Mouse (Mus musculus) kidney, postnatal 0 days (tissue): ENCODE measurements at regions not wholly inside any gene's neighbourhood (a gene's known extent, or its start where the extent isn't known, plus 50 kb on each side); places are given as distances from the start of the nearest gene placed in this dataset.

Experiments
- ATAC-seq: fragments of 200-750 bp; cut with Nextera tagmentation; replicated peaks from 2 replicates; pipeline ENCODE4 v1.8.0; 2017; ENCODE audit warnings: low read depth, moderate number of reproducible peaks, moderate TSS enrichment, moderate library complexity; ENCODE audit not compliant: low FRiP score
- DNase-seq: peaks from one replicate; pipeline ENCODE4 v3.0.0-alpha.2; 2016; ENCODE audit warnings: low spot score
- H3K27ac ChIP-seq: fragments of 300-500 bp; sonication (generic); 2 replicates; pipeline ENCODE4 v1.5.1; 2014; ENCODE audit warnings: mild to moderate bottlenecking
- H3K27me3 ChIP-seq: fragments of 300-500 bp; sonication (generic); 2 replicates; pipeline ENCODE4 v1.6.1; 2014; ENCODE audit warnings: low read length, mixed read lengths; ENCODE audit not compliant: insufficient read depth
- H3K36me3 ChIP-seq: fragments of 300-500 bp; sonication (generic); 2 replicates; pipeline ENCODE4 v1.6.1; 2014; ENCODE audit warnings: low read length, mixed read lengths; ENCODE audit not compliant: insufficient read depth
- H3K4me1 ChIP-seq: fragments of 300-500 bp; sonication (generic); replicated peaks from 2 replicates; pipeline ENCODE4 v1.6.1; 2014; ENCODE audit warnings: antibody characterized with exemption, low read length, mixed read lengths; ENCODE audit not compliant: insufficient read depth
- H3K4me2 ChIP-seq: fragments of 300-500 bp; sonication (generic); 2 replicates; pipeline ENCODE4 v1.6.1; 2014; ENCODE audit warnings: mild to moderate bottlenecking, low read length, moderate library complexity, mixed read lengths
- H3K4me3 ChIP-seq: fragments of 300-500 bp; sonication (generic); replicated peaks from 2 replicates; pipeline ENCODE4 v1.5.1; 2014; ENCODE audit warnings: low read depth, low read length
- H3K9ac ChIP-seq: fragments of 300-500 bp; sonication (generic); 2 replicates; pipeline ENCODE4 v1.6.1; 2014; ENCODE audit warnings: low read depth, low read length
- H3K9me3 ChIP-seq: fragments of 300-500 bp; sonication (generic); replicated peaks from 2 replicates; pipeline ENCODE4 v1.6.1; 2016; ENCODE audit warnings: low read length, inconsistent platforms, mixed read lengths
- CTCF ChIP-seq: IDR thresholded peaks from 2 replicates; pipeline ENCODE4 v1.5.1; 2016; ENCODE audit warnings: antibody characterized with exemption, low read depth, mild to moderate bottlenecking, moderate library complexity
- WGBS: fragments of 180-500 bp; shearing (Covaris S2); extraction: QIAGEN DNeasy Blood & Tissue Kit; methylation state at CpG from one replicate; pipeline ENCODE4 v1.1.7; 2014; 5-methylcytosine and 5-hydroxymethylcytosine counted together

DNA sequence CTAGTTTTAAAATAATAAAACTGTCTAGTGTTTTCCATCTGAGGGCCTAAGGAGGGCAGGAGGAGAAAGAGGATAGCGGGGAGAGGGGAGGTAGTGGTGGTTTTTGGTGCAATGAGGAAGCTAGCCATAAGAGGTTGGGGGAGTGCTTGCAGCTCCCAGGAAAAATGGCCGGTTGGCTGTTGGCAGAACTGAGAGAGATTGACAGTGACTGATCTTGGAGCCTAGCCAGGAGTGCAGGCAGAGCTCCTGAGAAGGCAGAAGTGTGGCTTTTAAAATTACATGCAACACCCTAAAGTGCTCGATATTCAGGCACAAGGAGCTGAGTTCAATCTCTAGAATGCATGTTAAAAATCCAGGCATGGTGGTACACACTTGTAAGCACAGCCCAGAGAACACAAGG lies 938.3 kb upstream of the 2610301B20Rik start:
- H3K27ac ChIP-seq, result no peak overlapping the region
- 30% methylated on average over 3 of the region's 3 CpGs for WGBS
- no peak overlapping the region for H3K4me2 ChIP-seq
- H3K9ac ChIP-seq, result no peak overlapping the region
- DNase-seq, result no peak
- H3K4me1 ChIP-seq, result no peaks in the 10 kb centered on the region
- no peak overlapping the region for H3K4me3 ChIP-seq
- no peaks in the 10 kb centered on the region for H3K36me3 ChIP-seq
- no peaks in the 10 kb centered on the region for H3K9me3 ChIP-seq
- TF ChIP-seq CTCF, result no peak
- ATAC-seq, result no peak
- no peaks in the 10 kb centered on the region for H3K27me3 ChIP-seq

DNA sequence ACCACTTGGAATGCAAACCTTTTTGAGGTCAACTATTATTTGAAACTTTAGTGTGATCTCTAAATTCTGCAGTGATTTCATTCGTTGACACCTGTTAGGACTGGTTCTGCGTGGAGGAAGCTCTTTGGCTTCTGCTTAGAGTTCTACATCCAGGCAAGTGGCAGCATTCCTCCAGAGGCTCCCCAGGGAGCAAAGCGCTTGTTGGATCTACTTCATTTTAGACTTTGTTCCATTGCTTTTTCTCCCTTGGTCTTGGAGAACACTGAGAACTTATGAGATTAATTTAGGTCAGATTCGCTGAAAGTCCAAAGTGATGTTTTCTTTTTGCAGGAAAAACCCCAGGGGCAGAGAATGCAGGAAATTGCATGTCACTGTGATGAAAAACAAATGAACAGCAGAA lies 922.9 kb upstream of the 2610301B20Rik start:
- whole genome bisulfite sequencing, result 91% methylated on average over 4 of the region's 4 CpGs
- Histone ChIP-seq H3K4me1 (no peaks in the 10 kb centered on the region), H3K9me3 (no peaks in the 10 kb centered on the region), H3K4me3 (no peak overlapping the region), H3K4me2 (no peak overlapping the region), H3K9ac (no peak overlapping the region), H3K27me3 (no peaks in the 10 kb centered on the region), H3K27ac (no peak overlapping the region), H3K36me3 (no peaks in the 10 kb centered on the region)
- no peak for TF ChIP-seq CTCF
- ATAC-seq (no peak), DNase-seq (no peak)

DNA sequence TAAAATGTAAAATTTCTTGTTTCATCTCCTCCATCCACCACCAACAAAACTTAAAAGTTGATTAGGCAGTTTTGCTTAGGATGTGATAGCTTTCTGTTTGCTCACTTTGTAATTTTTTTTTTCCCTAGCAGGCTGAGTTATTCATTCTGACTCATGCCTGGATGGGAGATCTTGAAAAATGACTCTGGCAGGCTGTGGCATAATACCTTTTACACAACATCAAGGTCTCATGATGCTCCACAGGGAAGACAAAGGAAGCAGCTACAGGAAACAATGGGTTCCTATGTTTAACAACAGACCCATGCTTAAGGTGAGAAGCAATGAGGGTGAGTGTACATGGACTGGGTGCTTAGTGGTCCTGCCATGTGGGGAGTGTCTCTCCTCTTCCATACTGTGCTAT lies 899.7 kb upstream of the 2610301B20Rik start:
- Histone ChIP-seq H3K9me3 (no peaks in the 10 kb centered on the region), H3K4me2 (no peak overlapping the region), H3K4me1 (no peaks in the 10 kb centered on the region), H3K36me3 (no peaks in the 10 kb centered on the region), H3K27ac (no peak overlapping the region), H3K27me3 (no peaks in the 10 kb centered on the region), H3K9ac (no peak overlapping the region), H3K4me3 (no peak overlapping the region)
- no peak for DNase-seq
- ATAC-seq, result no peak
- TF ChIP-seq CTCF, result no peak

DNA sequence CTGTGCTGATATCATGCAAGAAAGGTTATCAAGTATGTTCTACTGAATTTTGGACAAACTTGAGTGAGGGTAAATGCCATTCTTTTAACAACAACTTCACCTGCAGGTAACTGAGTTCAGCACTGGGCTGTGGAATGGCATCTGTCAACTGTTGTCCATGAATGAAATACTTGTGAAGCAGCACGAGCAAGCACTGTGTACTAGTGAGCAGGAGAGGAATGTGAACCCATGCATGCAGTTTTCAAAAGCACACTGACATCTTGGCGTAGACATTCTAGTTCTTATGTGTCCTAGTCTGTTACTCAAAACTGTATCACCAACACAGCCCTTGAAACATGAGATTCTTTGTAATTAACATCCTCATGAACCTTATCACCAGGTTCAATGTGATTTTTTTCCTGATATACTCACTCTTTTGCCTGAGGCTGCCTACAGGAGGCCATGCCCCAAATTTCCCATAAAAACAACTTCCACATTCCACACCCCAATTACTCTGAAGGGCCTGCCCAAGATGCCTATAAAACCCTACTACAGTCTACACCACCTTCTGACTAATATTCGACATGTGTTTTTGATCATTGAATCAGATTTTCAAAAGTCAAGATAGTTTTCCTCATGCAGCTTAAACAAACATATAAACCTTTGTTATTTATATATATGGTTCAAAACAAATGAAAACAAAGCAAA lies 892.8 kb upstream of the 2610301B20Rik start:
- Histone ChIP-seq H3K36me3 (no peaks in the 10 kb centered on the region), H3K27me3 (no peaks in the 10 kb centered on the region), H3K9ac (no peak overlapping the region), H3K4me2 (no peak overlapping the region), H3K4me1 (no peaks in the 10 kb centered on the region), H3K9me3 (no peaks in the 10 kb centered on the region), H3K4me3 (no peak overlapping the region), H3K27ac (no peak overlapping the region)
- ATAC-seq (no peak), DNase-seq (peak; percentile 4)
- no peak for TF ChIP-seq CTCF
- WGBS, result 47% methylated on average over 3 of the region's 3 CpGs

DNA sequence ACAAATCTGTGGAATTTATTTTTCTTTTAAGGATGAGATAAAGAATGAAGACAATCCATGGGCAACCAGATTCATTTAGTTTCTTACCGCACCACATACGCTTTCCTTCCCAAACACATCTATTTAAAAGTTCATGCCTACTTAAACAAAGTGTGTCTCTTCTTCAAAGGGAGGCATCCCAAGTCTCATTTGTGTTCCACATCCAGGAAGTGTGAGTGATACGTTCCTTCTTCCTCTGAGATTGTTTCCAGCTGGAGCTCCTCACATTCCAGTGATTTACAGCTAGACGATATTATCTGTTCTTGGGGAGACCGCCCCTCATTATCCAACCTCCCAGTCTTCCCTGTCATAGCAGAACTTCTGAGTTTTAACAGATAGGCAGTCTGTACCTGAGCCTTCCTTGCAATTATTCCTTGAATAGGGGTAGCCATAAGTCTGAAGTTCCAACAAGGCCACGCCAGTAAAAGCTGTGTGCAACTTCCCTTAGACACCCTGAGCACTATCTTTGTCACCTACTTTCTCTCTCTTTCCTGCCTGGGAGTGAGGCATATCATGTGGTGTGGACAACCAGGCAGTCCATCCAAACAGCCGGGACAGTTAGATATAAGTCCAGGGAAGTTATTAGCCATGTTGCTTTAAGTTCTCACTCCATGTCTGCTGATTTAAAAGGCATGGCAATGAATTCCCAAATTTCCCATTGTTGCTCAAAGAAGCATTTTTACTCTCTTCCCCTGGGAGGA lies 891.3 kb upstream of the 2610301B20Rik start:
- no peak overlapping the region for H3K4me2 ChIP-seq
- no peak for TF ChIP-seq CTCF
- H3K9ac ChIP-seq, result no peak overlapping the region
- H3K4me1 ChIP-seq, result no peaks in the 10 kb centered on the region
- peak; percentile 1 for DNase-seq
- no peaks in the 10 kb centered on the region for H3K27me3 ChIP-seq
- no peaks in the 10 kb centered on the region for H3K36me3 ChIP-seq
- H3K9me3 ChIP-seq, result no peaks in the 10 kb centered on the region
- no peak overlapping the region for H3K4me3 ChIP-seq
- 48% methylated on average over 7 of the region's 7 CpGs for WGBS
- H3K27ac ChIP-seq, result no peak overlapping the region
- no peak for ATAC-seq

DNA sequence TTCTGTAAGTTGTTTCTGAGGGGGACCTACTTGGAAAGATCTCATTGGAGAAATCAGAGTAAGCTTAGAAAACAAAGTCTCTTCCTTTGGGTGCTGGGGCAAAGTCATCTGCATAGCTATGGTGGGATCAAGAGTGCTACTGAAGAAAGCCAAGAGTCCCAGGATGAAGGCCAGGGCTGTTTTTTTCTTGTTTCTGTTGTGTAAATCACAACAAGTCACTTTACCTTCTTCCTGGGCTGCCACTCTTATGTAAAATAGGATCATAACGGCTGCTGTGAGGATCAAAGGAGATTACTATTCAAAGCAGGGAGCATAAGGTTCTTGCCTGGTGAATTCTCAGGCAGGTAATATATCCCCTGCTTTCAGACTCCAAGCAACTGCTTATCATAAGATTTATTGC lies 880.4 kb upstream of the 2610301B20Rik start:
- H3K4me2 ChIP-seq, result no peak overlapping the region
- H3K9me3 ChIP-seq, result no peaks in the 10 kb centered on the region
- no peaks in the 10 kb centered on the region for H3K27me3 ChIP-seq
- 14% methylated on average over 1 of the region's 1 CpGs for WGBS
- no peak overlapping the region for H3K27ac ChIP-seq
- no peak overlapping the region for H3K9ac ChIP-seq
- DNase-seq, result no peak
- no peak for ATAC-seq
- H3K4me3 ChIP-seq, result no peak overlapping the region
- no peak for TF ChIP-seq CTCF
- no peaks in the 10 kb centered on the region for H3K4me1 ChIP-seq
- no peaks in the 10 kb centered on the region for H3K36me3 ChIP-seq
